ENCODE assay signal across 10 mouse cellular contexts in genomic region chr11:120317456-120317855, GRCm38 (mm10). TPM values are rescaled to one million over a fixed set of nuclear protein-coding genes. Genes with fewer than 3 reads are reported as not detected.
DNase-seq lines count a peak whose midpoint lies in the region; ATAC-seq and TF ChIP-seq lines count a peak whose summit lies in the region.
"Had no signal": no experiment of that assay in that cellular context is flagged by ENCODE, and none has a peak within 500 bp of the region (broad histone marks: within the 10 kb centered on the region; RNA-seq: fewer than 3 reads in every experiment).

No protein-coding gene starts in this region.

- intact Hi-C loops in gastrocnemius, adult 2 months (cut with DNase I): no loop called here

- peak overlapping the region; percentile 99 for H3K27ac ChIP-seq in lung, embryonic 15.5 days
- peak overlapping the region; percentile 99; the same call in 1 of the 2 replicates for H3K27ac ChIP-seq in liver, embryonic 11.5 days (ENCODE audit: low read depth, low read length)
- peak overlapping the region; percentile 98 for H3K27ac ChIP-seq in neural tube, embryonic 15.5 days (replicated peaks)
- no peak overlapping the region for H3K27ac ChIP-seq in gastrocnemius, adult 2 months

- H3K4me2 ChIP-seq in lung, embryonic 15.5 days: peak overlapping the region; percentile 91; the same call in 1 of the 2 replicates
- peak overlapping the region; percentile 97 for H3K4me2 ChIP-seq in liver, embryonic 11.5 days
- H3K4me2 ChIP-seq in neural tube, embryonic 15.5 days: peak overlapping the region; percentile 93

- no peaks in the 10 kb centered on the region for H3K9me3 ChIP-seq in lung, embryonic 15.5 days
- H3K9me3 ChIP-seq in liver, embryonic 11.5 days (ENCODE audit: control insufficient read depth, low read length): no peaks in the 10 kb centered on the region
- H3K9me3 ChIP-seq in neural tube, embryonic 15.5 days (replicated peaks): no peaks in the 10 kb centered on the region

- DNase-seq in lung, postnatal 14 days: no peak
- DNase-seq in heart, postnatal 4 days: peak; percentile 4
- no peak for DNase-seq in liver, embryonic 11.5 days (ENCODE audit: low spot score)
- no peak for DNase-seq in gastrocnemius, adult 2 months
- no peak for DNase-seq in thymus, adult 18-20 months
- DNase-seq: cerebellum, adult 11-12 months had no signal

- H3K4me1 ChIP-seq in lung, embryonic 15.5 days: peaks cover 30% of the 10 kb centered on the region
- peaks cover 19% of the 10 kb centered on the region for H3K4me1 ChIP-seq in liver, embryonic 11.5 days (replicated peaks; ENCODE audit: control insufficient read depth, insufficient read depth, low read length)
- H3K4me1 ChIP-seq in neural tube, embryonic 15.5 days: peaks cover 29% of the 10 kb centered on the region

- TF ChIP-seq CTCF in gastrocnemius, adult 2 months (IDR thresholded peaks at IDR 0.05): no peak

- no peak for ATAC-seq in lung, embryonic 15.5 days (ENCODE audit: borderline replicate concordance, extremely low read depth, low FRiP score, low TSS enrichment)
- ATAC-seq in liver, embryonic 11.5 days (replicated peaks; ENCODE audit: low FRiP score): no peak
- no peak for ATAC-seq in neural tube, embryonic 15.5 days (ENCODE audit: low FRiP score)
- ATAC-seq in activated CD4-positive, CD25-positive, alpha-beta regulatory T cell, adult 4 months: no peak

- H3K36me3 ChIP-seq in lung, embryonic 15.5 days: no peaks in the 10 kb centered on the region
- H3K36me3 ChIP-seq in liver, embryonic 11.5 days (ENCODE audit: control insufficient read depth, insufficient read depth, low read length): no peaks in the 10 kb centered on the region
- no peaks in the 10 kb centered on the region for H3K36me3 ChIP-seq in neural tube, embryonic 15.5 days

- 56% methylated on average over 7 of the region's 7 CpGs for WGBS in lung, embryonic 15.5 days
- 64% methylated on average over 7 of the region's 7 CpGs for WGBS in liver, embryonic 11.5 days
- WGBS in neural tube, embryonic 15.5 days: 12% methylated on average over 7 of the region's 7 CpGs

- H3K9ac ChIP-seq in lung, embryonic 15.5 days: peak overlapping the region; percentile 79; the same call in 1 of the 2 replicates
- no peak overlapping the region for H3K9ac ChIP-seq in liver, embryonic 11.5 days (ENCODE audit: low read depth, low read length)
- peak overlapping the region; percentile 78; the same call in 1 of the 2 replicates for H3K9ac ChIP-seq in neural tube, embryonic 15.5 days (replicated peaks)

- no peaks in the 10 kb centered on the region for H3K27me3 ChIP-seq in lung, embryonic 15.5 days
- H3K27me3 ChIP-seq in liver, embryonic 11.5 days (replicated peaks; ENCODE audit: control insufficient read depth, insufficient read depth, low read length): no peaks in the 10 kb centered on the region
- no peaks in the 10 kb centered on the region for H3K27me3 ChIP-seq in neural tube, embryonic 15.5 days (replicated peaks)

- no peak overlapping the region for H3K4me3 ChIP-seq in lung, embryonic 15.5 days
- no peak overlapping the region for H3K4me3 ChIP-seq in liver, embryonic 11.5 days (ENCODE audit: low read depth, low read length)
- no peak overlapping the region for H3K4me3 ChIP-seq in neural tube, embryonic 15.5 days (replicated peaks)
- no peak overlapping the region for H3K4me3 ChIP-seq in gastrocnemius, adult 2 months

RNA-seq across cellular contexts. Expression of gene Actg1, which starts 30.9 kb away (rescaled TPM):
- 2,618 and 2,638 TPM in 2 replicates for polyA plus RNA-seq in lung, embryonic 15.5 days (2015; fragmentation: Nextera tagmentation; extraction: Ambion mirVana)
- 1,000 to 10,000 TPM in 1 of 2 experiments, 100 to 1,000 TPM in 1; 930 to 1,002 TPM for total RNA-seq in heart, postnatal 4 days (2021)
- polyA plus RNA-seq in liver, embryonic 11.5 days (2014; fragmentation: Nextera tagmentation; extraction: Ambion mirVana): 1,592 and 1,704 TPM in 2 replicates
- polyA plus RNA-seq in neural tube, embryonic 15.5 days (2015; fragmentation: Nextera tagmentation; extraction: Ambion mirVana): 3,602 and 3,776 TPM in 2 replicates
- 1,000 to 10,000 TPM; 2,904 to 3,852 TPM for polyA plus RNA-seq in activated CD4-positive, CD25-positive, alpha-beta regulatory T cell, adult 4 months (2017; shearing (Covaris generic))
- 100 to 1,000 TPM; 201 to 262 TPM for total RNA-seq in gastrocnemius, adult 2 months (2021)

RNA-seq across cellular contexts. Expression of gene Fscn2, which starts 43.9 kb away (rescaled TPM):
- polyA plus RNA-seq in lung, embryonic 15.5 days (2015; fragmentation: Nextera tagmentation; extraction: Ambion mirVana): 0.38 and 0.56 TPM in 2 replicates
- total RNA-seq in heart, postnatal 4 days (2021): under 1 TPM in 1 of 2 experiments, not detected in 1; 0.34 TPM
- 0.29 TPM in 1 of 2 replicates, not detected in the other for polyA plus RNA-seq in liver, embryonic 11.5 days (2014; fragmentation: Nextera tagmentation; extraction: Ambion mirVana)
- polyA plus RNA-seq in neural tube, embryonic 15.5 days (2015; fragmentation: Nextera tagmentation; extraction: Ambion mirVana): 0.64 and 1.4 TPM in 2 replicates
- 1 to 10 TPM in 1 of 2 experiments, under 1 TPM in 1; 0.47 to 1.1 TPM for polyA plus RNA-seq in activated CD4-positive, CD25-positive, alpha-beta regulatory T cell, adult 4 months (2017; shearing (Covaris generic))
- under 1 TPM in 1 of 2 experiments, not detected in 1; 0.87 TPM for total RNA-seq in gastrocnemius, adult 2 months (2021)
- polyA plus RNA-seq: small intestine, adult 2 months had no signal
